Mouse (Mus musculus) heart, postnatal 0 days (tissue): Measurements from ENCODE around the gene Galnt10.

ENCODE experiments used
- CTCF ChIP-seq: IDR thresholded peaks from 2 replicates; pipeline ENCODE4 v1.5.1; 2016; ENCODE audit warnings: antibody characterized with exemption, control low read depth, low read depth
- EP300 ChIP-seq: IDR thresholded peaks from 2 replicates; pipeline ENCODE4 v1.6.1; 2016; ENCODE audit warnings: antibody characterized with exemption, low read depth

DNA sequence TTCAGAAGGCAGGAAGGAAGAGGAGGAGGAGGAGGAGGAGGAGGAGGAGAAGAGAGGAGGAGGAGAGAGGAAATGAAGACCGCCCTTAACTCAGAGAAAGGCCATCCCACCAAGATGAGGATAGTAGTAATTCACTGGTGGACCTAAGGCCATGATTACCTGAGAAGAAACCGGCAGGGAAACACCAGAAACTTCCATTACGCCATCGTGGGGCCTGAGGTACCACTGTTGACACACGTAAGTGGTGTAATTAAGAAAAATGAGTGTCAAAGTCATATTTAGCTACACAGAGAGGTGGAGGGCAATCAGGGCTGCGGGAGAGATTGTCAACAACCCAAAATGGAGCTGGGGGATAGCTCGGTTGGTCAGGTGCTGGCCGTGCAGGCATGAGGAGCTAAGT lies 23.0 kb downstream of the Galnt10 start:
- no peak for TF ChIP-seq CTCF
- no peak for TF ChIP-seq EP300
